Mouse (Mus musculus): ENCODE results near the gene Agbl5. TPM values are rescaled to one million over a fixed set of nuclear protein-coding genes. Genes with fewer than 3 reads are reported as not detected.

Agbl5 gene
- polyA plus RNA-seq, 1 experiment, result 17.0 TPM

GRCm38 (mm10) chr5:30925217-30925616 is 36.7 kb downstream of the Agbl5 start:
- Histone ChIP-seq H3K27ac (ENCODE audit: insufficient read depth, low read length) (no peak overlapping the region), H3K4me3 (ENCODE audit: insufficient read depth, low read length) (no peak overlapping the region), H3K4me1 (ENCODE audit: control insufficient read depth, insufficient read depth, low read length) (peaks cover 3% of the 10 kb centered on the region; the same call in 1 of the 2 replicates)
- no peak for TF ChIP-seq CTCF (IDR thresholded peaks at IDR 0.05; ENCODE audit: borderline replicate concordance, insufficient read depth, low read length)

GRCm38 (mm10) chr5:30926073-30926472 is 37.6 kb downstream of the Agbl5 start:
- Histone ChIP-seq H3K27ac (ENCODE audit: insufficient read depth, low read length) (no peak overlapping the region), H3K4me1 (ENCODE audit: control insufficient read depth, insufficient read depth, low read length) (peaks cover 4% of the 10 kb centered on the region; the same call in 1 of the 2 replicates), H3K4me3 (ENCODE audit: insufficient read depth, low read length) (no peak overlapping the region)
- TF ChIP-seq CTCF (IDR thresholded peaks at IDR 0.05; ENCODE audit: borderline replicate concordance, insufficient read depth, low read length) (no peak), POLR2A (IDR thresholded peaks at IDR 0.05; ENCODE audit: low read depth, low read length) (no peak)

GRCm38 (mm10) chr5:30927945-30928529 is 39.5 kb downstream of the Agbl5 start:
- Histone ChIP-seq H3K27ac (ENCODE audit: insufficient read depth, low read length) (no peak overlapping the region), H3K4me3 (ENCODE audit: insufficient read depth, low read length) (no peak overlapping the region), H3K4me1 (ENCODE audit: control insufficient read depth, insufficient read depth, low read length) (0 out of 2 replicates have a peak, but pooled peaks cover 2% of the 10 kb centered on the region)
- TF ChIP-seq POLR2A (IDR thresholded peaks at IDR 0.05; ENCODE audit: low read depth, low read length) (0 out of 2 replicates have a peak, but pooled peaks have one; percentile 5), CTCF (IDR thresholded peaks at IDR 0.05; ENCODE audit: borderline replicate concordance, insufficient read depth, low read length) (no peak)

- Histone ChIP-seq H3K27ac (ENCODE audit: insufficient read depth, low read length) (no peak overlapping the region), H3K4me3 (ENCODE audit: insufficient read depth, low read length) (no peak overlapping the region), H3K4me1 (ENCODE audit: control insufficient read depth, insufficient read depth, low read length) (0 out of 2 replicates have a peak, but pooled peaks cover 2% of the 10 kb centered on the region)
- TF ChIP-seq CTCF (IDR thresholded peaks at IDR 0.05; ENCODE audit: borderline replicate concordance, insufficient read depth, low read length), result 0 out of 2 replicates have a peak, but pooled peaks have one; percentile 28
- no peak for TF ChIP-seq POLR2A (IDR thresholded peaks at IDR 0.05; ENCODE audit: low read depth, low read length)
Measured at GRCm38 (mm10) chr5:30930121-30930520, 41.6 kb downstream of the Agbl5 start.

DNA sequence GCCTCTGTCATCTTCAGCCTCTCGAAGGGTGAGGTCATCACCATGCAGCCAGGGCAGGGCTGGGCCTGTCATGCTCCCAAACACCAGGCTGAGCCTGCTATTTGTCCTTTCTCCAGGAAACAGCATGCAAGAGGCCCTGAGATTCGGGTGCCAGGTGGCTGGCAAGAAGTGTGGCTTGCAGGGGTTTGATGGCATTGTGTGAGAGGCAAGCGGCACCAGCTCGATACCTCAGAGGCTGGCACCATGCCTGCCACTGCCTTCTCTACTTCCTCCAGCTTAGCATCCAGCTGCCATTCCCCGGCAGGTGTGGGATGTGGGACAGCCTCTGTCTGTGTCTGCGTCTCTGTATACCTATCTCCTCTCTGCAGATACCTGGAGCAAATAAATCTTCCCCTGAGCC is 42.4 kb downstream of the Agbl5 start:
- TF ChIP-seq CTCF (IDR thresholded peaks at IDR 0.05; ENCODE audit: borderline replicate concordance, insufficient read depth, low read length), result no peak
- TF ChIP-seq POLR2A (IDR thresholded peaks at IDR 0.05; ENCODE audit: low read depth, low read length), result no peak
- Histone ChIP-seq H3K4me1 (ENCODE audit: control insufficient read depth, insufficient read depth, low read length) (0 out of 2 replicates have a peak, but pooled peaks cover 2% of the 10 kb centered on the region), H3K27ac (ENCODE audit: insufficient read depth, low read length) (no peak overlapping the region), H3K4me3 (ENCODE audit: insufficient read depth, low read length) (no peak overlapping the region)

DNA sequence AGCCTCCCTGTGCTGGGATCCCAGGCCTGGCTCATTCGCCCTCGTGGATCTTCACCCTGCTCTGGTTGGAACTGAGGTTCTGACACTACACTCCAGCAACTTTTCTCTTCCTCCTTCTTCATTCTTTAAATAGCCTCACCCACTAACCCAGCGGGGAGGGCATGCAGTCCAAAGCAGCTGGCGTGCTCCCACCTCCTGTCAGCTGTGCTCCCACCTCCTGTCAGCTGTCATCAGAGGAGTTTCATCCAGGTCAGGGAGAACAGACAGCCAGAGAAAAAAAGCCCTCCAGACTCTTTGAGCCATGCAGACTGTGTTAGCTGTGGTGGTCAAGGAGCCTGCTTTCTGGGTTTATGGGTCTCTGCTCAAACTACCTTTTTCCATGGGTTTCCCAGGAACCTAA is 42.9 kb downstream of the Agbl5 start:
- Histone ChIP-seq H3K4me1 (ENCODE audit: control insufficient read depth, insufficient read depth, low read length) (0 out of 2 replicates have a peak, but pooled peaks cover 2% of the 10 kb centered on the region), H3K27ac (ENCODE audit: insufficient read depth, low read length) (no peak overlapping the region), H3K4me3 (ENCODE audit: insufficient read depth, low read length) (no peak overlapping the region)
- TF ChIP-seq POLR2A (IDR thresholded peaks at IDR 0.05; ENCODE audit: low read depth, low read length) (no peak), CTCF (IDR thresholded peaks at IDR 0.05; ENCODE audit: borderline replicate concordance, insufficient read depth, low read length) (no peak)

DNA sequence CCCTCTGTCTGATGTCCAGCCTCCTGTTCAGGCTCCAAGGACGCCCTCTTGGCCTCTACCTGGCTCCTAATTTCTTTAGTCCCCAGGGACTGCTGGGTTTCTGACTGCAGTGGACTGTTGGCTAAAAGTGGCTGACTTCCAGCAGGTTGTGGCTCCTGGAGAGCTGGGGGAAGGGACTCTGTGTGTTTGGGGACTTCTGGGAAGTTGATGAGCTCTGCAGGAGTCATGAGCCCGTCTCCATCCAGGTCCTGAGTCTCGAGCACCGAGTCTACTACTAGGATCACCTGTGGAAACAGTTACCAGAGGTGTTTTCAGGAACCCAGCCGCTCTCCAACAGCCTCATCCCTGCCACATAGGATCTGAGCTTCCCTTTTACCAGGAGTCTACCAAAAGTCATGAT is 45.2 kb downstream of the Agbl5 start:
- H3K4me3 ChIP-seq (ENCODE audit: insufficient read depth, low read length), result no peak overlapping the region
- H3K4me1 ChIP-seq (ENCODE audit: control insufficient read depth, insufficient read depth, low read length), result 0 out of 2 replicates have a peak, but pooled peaks cover 2% of the 10 kb centered on the region
- no peak overlapping the region for H3K27ac ChIP-seq (ENCODE audit: insufficient read depth, low read length)
- TF ChIP-seq CTCF (IDR thresholded peaks at IDR 0.05; ENCODE audit: borderline replicate concordance, insufficient read depth, low read length) (no peak), POLR2A (IDR thresholded peaks at IDR 0.05; ENCODE audit: low read depth, low read length) (no peak)

DNA sequence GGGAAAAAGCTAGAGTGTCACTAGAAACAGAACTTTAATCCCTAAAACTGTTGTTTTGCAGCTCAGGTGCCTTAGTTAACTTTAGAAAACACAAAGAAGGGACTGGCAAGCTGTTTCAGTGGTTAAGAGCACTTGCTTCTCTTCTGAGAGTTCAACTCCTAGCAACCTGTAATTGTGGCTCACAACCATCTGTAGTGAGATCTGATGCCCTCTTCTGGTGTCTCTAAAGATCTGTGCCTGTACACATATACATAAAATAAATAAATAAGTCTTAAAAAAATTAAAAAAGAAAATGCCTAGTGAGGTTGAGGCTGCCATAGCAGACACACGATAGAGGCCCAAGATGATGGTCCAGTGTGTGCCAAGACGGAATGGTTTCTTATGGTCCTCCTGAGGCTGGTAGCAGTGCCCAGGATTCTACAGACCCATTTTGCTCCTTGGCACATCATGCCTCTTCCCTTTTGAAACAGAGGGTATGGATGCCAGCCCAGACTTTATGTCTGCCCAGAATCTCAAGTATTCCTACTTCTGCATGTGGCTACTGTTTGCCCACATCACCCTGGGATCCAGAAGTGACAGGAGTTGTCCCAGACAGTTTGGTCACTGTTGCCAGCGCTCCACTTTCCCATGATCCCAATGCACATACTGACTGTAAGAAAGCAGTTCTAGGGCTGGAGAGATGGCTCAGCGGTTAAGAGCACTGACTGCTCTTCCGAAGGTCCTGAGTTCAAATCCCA is 46.4 kb downstream of the Agbl5 start:
- Histone ChIP-seq H3K4me1 (ENCODE audit: control insufficient read depth, insufficient read depth, low read length) (0 out of 2 replicates have a peak, but pooled peaks cover 2% of the 10 kb centered on the region), H3K27ac (ENCODE audit: insufficient read depth, low read length) (no peak overlapping the region), H3K4me3 (ENCODE audit: insufficient read depth, low read length) (no peak overlapping the region)
- TF ChIP-seq POLR2A (IDR thresholded peaks at IDR 0.05; ENCODE audit: low read depth, low read length) (no peak), CTCF (IDR thresholded peaks at IDR 0.05; ENCODE audit: borderline replicate concordance, insufficient read depth, low read length) (no peak)

GRCm38 (mm10) chr5:30943004-30943403 is 54.5 kb downstream of the Agbl5 start:
- peaks cover 3% of the 10 kb centered on the region; the same call in 1 of the 2 replicates for H3K4me1 ChIP-seq (ENCODE audit: control insufficient read depth, insufficient read depth, low read length)
- H3K27ac ChIP-seq (ENCODE audit: insufficient read depth, low read length), result no peak overlapping the region
- TF ChIP-seq POLR2A (IDR thresholded peaks at IDR 0.05; ENCODE audit: low read depth, low read length), result no peak
- TF ChIP-seq CTCF (IDR thresholded peaks at IDR 0.05; ENCODE audit: borderline replicate concordance, insufficient read depth, low read length), result no peak
- no peak overlapping the region for H3K4me3 ChIP-seq (ENCODE audit: insufficient read depth, low read length)

DNA sequence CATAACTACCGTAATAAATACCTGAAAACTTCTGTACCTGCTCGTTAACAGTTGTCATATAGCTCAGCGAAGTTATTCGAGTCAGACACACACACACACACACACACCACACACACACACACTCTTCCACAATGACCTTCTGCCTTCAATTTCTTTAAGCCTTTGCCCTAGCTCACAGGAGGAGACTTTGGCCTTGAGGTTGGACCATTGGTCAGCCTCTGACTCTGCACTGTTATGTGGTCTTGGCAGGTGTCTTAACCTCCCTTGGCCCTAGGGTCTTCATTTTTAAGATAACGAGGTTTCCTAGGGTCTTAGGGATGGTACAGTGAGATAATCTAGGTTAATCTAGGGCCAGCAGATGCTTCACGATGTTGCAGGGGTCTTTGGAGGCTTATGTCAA is 55.9 kb downstream of the Agbl5 start:
- Histone ChIP-seq H3K27ac (ENCODE audit: insufficient read depth, low read length) (no peak overlapping the region), H3K4me1 (ENCODE audit: control insufficient read depth, insufficient read depth, low read length) (peaks cover 3% of the 10 kb centered on the region; the same call in 1 of the 2 replicates), H3K4me3 (ENCODE audit: insufficient read depth, low read length) (no peak overlapping the region)
- TF ChIP-seq CTCF (IDR thresholded peaks at IDR 0.05; ENCODE audit: borderline replicate concordance, insufficient read depth, low read length) (no peak), POLR2A (IDR thresholded peaks at IDR 0.05; ENCODE audit: low read depth, low read length) (no peak)

All from embryonic fibroblast, embryonic 13.5 days (primary cell).